Mouse (Mus musculus): ENCODE measurements at regions not wholly inside any gene's neighbourhood (a gene's known extent, or its start where the extent isn't known, plus 50 kb on each side); places are given as distances from the start of the nearest gene placed in this dataset.

DNA sequence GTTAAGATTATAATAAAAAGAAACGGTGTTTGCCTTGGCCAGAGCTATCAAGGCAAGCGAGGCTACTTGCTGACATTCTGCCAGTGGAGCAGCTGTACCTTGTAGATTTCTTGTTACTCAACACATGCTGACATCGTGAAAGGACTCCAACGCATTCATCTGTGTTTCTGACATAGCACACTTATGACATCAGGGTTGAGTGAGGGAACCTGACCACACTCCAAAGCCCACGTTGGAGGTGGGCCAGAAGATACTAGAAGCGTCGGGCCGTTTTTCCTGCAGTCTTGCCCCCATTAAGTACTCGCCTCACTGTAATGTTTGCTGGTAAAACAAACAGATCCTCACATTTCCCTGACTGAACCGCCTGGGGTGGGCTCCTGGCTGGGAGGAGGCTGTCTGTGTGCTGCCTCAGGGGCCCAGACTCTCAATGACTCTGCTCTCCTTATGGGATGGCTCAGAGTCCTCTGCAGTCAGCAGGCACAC lies 69.0 kb upstream of the Haao start:
- DNase-seq: peak; percentile 46

DNA sequence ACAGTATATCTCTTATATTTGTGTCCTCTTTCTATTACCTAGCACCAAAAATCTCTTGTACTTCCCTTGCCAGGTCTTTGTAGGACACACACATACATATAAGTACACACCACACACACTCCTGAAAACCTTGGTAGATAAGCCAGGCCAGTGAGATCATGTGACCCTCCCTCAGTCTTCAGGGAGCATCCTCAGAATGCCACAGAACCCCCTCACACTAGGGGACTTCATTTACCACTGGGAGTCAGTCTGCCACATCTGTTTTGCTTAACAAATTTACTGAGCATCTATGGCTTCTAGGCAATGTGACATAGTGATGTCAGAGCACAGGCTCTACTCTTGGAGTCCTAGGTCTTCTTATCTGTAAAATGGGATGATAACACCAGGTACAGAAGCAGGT lies 67.3 kb upstream of the Haao start:
- no peak for DNase-seq

DNA sequence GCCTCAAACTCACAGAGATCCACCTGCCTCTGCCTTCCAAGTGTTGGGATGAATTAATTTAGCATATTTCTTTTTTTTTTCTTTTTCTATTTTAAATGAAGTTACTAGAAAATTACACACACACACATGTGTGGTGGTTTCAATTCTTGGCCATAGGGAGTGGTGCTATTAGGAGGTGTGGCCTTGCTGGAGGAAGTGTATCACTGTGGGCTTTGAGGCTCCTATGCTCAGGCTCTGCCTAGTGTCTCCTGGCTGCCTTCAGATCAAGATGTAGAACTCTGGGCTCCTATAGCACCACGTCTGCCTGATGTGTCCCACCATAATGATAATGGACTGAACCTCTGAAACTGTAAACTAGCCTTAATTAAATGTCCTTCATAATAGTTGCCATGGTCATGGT lies 66.8 kb upstream of the Haao start:
- DNase-seq: no peak

DNA sequence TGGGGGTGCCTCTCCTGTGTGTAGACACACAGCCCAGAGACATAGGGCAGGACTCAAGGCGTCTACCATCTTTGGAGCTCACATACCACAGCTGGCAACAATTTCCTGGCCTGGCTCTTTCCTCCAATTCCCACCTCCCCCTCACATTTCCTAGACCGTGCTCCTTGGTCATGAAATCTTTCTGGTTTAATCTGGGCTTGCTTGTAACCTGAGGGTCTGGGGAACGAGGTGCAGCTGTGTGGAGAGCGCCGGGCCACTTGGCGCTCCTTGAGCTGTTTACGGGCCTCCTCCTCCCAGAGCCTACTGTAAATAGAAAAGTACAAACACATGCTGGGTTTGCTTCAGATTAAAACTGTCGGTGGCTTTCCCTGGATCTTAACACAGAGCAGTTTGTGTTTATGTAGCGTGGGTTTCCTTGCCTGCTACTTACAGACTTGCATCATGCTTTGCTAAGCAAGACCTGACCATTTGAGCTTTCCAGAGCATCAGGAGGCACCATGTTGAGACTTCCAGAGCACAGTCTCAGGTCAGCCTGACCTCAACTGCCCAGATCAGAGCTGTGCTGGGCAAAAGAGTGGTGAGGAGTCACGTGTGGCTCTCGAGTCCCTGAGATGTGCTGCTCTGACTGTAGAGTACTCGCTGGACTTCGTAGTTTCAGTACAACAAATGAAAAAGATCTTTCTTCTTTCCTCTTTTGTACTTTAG lies 66.1 kb upstream of the Haao start:
- DNase-seq: no peak

DNA sequence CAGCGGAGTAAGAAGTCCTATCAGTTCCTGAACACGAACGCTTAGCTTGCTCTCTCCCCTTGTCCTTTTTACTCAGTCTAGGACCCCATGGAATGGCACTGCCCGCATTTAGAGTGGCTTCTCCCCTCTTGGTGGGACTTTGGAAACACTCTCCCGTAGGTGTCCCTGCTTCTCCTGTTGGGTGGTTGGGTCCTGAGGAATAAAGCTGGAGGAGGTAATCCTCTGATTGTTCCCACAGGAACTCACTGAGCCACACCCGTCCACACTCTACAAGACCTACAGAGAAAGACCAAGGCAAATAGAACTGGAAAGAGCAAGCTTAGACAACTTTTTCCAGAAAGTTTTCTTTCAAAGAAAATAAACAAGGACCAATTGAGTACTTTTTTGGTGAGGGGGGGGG lies 64.7 kb upstream of the Haao start:
- DNase-seq: no peak

DNA sequence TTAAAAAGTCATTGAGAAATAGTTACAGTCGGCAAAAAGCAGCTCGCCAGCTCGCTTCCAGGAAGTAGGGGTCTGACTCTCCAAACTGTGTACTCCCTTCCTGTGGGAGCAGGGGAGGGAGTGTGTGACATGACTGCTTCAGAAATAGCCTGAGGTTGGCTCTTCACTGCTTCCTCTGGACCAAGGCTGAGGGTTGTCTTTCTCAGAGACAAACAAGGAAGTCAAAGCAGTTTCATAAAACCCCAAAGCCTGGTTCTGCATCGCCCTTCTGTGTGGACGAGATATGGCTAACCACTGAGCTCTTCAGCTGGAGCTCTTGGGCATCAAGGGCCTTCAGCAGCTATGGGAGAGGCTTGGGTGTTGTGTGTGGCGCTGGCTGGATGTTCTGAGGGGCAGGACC lies 61.0 kb upstream of the Haao start:
- no peak for DNase-seq

DNA sequence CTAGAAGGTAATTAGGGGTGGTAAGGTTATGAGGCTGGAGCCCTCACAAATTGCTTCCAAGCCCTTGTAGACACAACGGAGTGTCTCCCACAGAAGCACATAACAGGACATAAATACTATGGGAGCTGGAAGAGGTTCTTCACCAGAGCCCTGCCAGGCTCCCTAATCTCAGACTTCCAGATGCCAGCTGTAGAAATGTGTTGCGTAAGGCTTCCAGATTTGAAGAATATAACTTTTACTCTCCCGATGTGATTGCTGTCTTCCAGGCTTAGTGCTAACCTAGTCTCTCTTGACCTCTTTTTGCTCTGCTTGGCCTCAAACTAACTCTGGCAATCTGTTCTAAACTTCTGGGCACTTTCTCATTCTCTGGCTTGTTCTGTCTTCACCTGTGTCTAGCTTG lies 59.8 kb upstream of the Haao start:
- no peak for DNase-seq

DNA sequence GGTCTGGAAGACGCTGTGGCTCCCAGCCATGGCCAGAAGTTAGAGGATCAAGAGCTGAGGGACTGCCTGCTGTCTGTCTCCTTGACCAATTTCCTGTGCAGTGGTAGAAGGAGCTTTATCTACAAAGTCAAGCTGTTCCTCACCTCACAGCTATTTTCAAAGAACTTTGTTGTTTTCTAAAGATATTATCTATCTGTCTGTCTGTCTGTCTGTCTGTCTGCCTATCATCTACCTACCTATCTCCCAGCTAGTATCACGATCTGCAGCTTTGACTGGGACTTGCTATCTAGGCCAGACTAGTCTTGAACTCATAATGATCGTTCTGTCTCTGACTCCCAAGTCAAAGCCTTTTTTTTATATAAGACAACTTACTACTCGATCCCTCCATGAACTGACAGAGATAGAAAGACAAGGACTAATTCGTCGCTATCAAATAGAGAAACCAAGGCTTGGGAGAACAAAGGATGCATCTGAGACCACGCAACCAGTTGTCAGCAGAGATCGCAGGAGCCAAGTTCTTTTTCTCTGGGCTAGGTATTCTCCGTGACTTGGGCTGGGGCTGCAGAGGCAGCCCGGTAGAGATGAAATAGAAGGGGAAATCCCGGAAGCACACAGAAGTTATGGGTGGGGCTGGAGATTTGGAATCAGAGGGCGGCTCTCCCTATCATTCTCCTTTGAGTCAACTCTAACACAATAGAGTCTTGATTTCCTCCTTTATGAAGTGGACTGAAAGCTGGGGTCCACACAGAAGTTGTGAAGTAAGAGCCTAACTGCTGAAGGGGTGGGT lies 59.2 kb upstream of the Haao start:
- DNase-seq: no peak

DNA sequence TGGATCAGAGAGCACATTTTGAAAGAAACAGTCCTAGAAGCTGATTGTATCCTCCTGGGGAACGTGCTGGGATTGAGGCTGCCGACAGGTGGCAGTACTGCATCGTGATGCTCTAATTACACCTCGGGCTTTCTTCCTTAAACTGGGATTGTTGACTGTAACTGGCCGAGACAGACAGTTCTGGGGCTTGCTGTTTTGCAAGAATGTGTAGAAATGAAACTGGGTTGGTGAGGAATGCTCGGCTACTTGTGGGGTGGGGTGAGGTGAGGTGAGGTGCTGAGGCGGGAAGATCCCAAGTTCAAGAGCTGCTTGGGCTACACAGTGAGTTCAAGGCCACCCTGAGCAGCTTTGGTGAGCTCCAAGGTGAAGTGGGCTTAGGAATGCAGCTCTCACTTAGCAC lies 55.7 kb upstream of the Haao start:
- DNase-seq: peak; percentile 74

DNA sequence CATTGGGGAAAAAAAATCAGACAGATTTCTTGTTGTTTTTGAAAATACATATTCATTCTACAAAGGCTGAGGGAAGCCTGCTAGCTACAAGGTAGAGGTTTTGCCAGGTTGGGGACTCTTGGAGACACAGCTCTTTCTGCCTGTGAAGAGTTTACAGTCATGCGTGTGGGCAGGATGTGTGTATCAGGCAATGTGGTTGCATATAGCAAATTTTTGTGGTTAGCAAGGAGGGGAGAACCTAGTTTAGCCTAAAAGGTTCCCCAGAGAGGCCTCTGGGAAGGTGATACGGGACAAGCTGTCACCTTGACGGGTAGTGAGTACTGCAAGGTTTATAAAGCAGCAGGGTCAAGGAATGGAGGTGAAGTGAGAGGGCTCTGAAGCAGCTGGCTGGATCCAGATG lies 54.8 kb upstream of the Haao start:
- no peak for DNase-seq

DNA sequence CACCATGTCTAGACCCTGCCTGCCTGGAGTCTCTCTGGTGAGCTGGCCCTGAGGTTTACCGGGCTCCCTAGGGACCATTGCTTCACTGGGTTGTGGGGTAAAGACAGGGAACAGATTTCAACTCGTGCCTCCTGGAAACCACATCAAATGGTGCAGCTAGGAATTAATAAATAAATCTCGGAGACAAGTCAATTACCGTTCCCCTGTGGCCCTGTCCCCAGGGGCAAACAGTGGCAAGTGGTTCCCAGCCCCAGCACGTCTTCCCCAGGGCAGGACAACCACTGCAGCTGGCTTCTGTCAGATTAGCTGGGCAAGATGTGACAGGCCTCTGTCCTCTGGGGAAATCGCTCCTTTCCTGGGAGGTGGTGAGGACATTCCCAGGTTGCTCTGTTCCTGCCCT lies 54.3 kb upstream of the Haao start:
- DNase-seq: no peak

DNA sequence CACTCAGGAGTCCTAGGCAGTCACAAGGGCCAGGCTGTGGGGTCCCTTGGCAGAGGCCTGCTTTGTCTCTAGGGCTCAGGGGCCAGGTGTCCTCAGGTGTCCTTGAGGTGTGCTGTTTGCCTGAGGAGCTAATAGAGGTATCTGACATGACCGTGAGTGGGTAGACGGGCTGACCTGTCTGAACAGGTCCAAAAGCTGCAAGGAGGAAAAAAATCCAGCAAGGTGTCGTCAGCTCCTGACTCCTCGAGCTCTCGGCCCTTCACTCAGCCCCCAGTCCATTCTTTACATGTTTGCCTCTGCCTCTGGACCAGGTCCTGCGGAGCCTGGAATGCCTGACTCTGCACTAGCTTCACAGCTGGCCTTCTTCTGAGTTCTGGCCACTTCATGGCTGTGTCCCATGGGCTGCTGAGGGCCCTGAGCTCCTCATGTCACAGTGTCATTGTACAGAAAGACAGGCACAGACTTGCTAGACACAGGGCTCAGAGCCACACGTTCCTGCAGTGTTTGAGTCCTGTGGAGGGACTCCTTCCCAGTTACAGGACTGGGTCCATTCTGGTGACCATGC lies 51.9 kb upstream of the Haao start:
- no peak for DNase-seq

DNA sequence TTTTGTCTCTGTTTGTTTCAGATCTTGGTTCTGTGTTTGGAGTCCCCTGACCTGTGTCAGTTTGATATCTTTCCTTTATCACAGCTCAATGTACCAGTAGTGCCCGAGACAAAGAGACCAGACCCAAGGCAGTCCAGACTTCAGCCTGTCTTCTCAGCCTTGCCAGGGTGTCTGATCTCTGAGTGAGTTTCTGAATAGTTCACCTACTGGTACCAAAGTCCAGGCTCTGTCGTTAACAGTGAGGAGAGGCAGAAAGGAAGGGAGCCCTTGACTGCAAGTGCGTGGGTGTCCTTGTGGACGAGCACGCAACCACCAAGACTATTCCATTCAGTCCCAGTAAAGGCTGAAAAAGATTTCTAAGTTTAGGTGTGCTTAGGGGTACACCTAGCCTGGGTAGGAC lies 50.8 kb upstream of the Haao start:
- no peak for DNase-seq
